Mouse (Mus musculus) heart, adult 2 months (tissue): ENCODE data around the gene 9630041A04Rik. TPM values are rescaled to one million over a fixed set of nuclear protein-coding genes. Genes with fewer than 3 reads are reported as not detected.

Experiments used
- DNase-seq, 2 experiments: peaks; one replicate each; pipeline ENCODE4 v3.0.0; 2021
- H3K27ac ChIP-seq: fragments of 200-600 bp; 2 replicates; pipeline ENCODE4 v1.8.1; 2022
- H3K27me3 ChIP-seq: fragments of 200-500 bp; 2 replicates; pipeline ENCODE4 v1.6.1; 2012; ENCODE audit warnings: mild to moderate bottlenecking, low read length, inconsistent platforms, mixed read lengths; ENCODE audit not compliant: control insufficient read depth, insufficient read depth
- H3K36me3 ChIP-seq: fragments of 200-500 bp; 2 replicates; pipeline ENCODE4 v1.6.1; 2012; ENCODE audit warnings: low read length, inconsistent platforms; ENCODE audit not compliant: control insufficient read depth, insufficient read depth
- H3K4me1 ChIP-seq: fragments of 200-500 bp; 2 replicates; pipeline ENCODE4 v1.6.1; 2011; ENCODE audit warnings: low read length; ENCODE audit not compliant: control insufficient read depth, insufficient read depth
- H3K4me3 ChIP-seq: fragments of 200-600 bp; 2 replicates; pipeline ENCODE4 v1.8.1; 2022
- H3K79me2 ChIP-seq: fragments of 200-500 bp; replicated peaks from 2 replicates; pipeline ENCODE4 v1.6.1; 2012; ENCODE audit warnings: mild to moderate bottlenecking, inconsistent platforms, low read length, moderate library complexity, mixed read lengths; ENCODE audit not compliant: control insufficient read depth, insufficient read depth
- H3K9ac ChIP-seq: fragments of 200-500 bp; 2 replicates; pipeline ENCODE4 v1.6.1; 2012; ENCODE audit warnings: low read depth, mild to moderate bottlenecking, control low read depth, inconsistent platforms, low read length, mixed read lengths
- CTCF ChIP-seq: fragments of 200-600 bp; IDR thresholded peaks from 2 replicates; pipeline ENCODE4 v1.8.1; 2022; ENCODE audit warnings: antibody characterized with exemption, mild to moderate bottlenecking, moderate library complexity
- EP300 ChIP-seq: fragments of 200-500 bp; IDR thresholded peaks from 2 replicates; pipeline ENCODE4 v1.6.1; 2011; ENCODE audit warnings: low read depth, low read length, control low read depth; ENCODE audit not compliant: insufficient read depth
- POLR2A ChIP-seq: fragments of 200-500 bp; IDR thresholded peaks from 2 replicates; pipeline ENCODE4 v1.6.1; 2011; ENCODE audit warnings: mild to moderate bottlenecking, low read depth, low read length, control low read depth; ENCODE audit not compliant: insufficient read depth
- WGBS: fragments of 180-500 bp; shearing (Covaris S2); methylation state at CpG from one replicate; pipeline ENCODE4 v1.1.7; 2018; 5-methylcytosine and 5-hydroxymethylcytosine counted together
- intact Hi-C: fragments of 180-260 bp; cut with DNase I; formaldehyde crosslinking; loops from one replicate; pipeline ENCODE4 v1.15.1; 2025
- polyA plus RNA-seq: library from polyadenylated mRNA; depleted of rRNA; stranded (reverse); fragments of >200 nt; gene quantifications from 2 replicates; pipeline ENCODE4 v1.2.3, GENCODE M21; 2012
- total RNA-seq, 2 experiments: library from RNA; stranded (reverse); gene quantifications; 2 replicates each; pipeline ENCODE4 v1.2.3; 2021

The 9630041A04Rik gene
- total and polyA plus RNA-seq, 3 experiments, result not detected

DNA sequence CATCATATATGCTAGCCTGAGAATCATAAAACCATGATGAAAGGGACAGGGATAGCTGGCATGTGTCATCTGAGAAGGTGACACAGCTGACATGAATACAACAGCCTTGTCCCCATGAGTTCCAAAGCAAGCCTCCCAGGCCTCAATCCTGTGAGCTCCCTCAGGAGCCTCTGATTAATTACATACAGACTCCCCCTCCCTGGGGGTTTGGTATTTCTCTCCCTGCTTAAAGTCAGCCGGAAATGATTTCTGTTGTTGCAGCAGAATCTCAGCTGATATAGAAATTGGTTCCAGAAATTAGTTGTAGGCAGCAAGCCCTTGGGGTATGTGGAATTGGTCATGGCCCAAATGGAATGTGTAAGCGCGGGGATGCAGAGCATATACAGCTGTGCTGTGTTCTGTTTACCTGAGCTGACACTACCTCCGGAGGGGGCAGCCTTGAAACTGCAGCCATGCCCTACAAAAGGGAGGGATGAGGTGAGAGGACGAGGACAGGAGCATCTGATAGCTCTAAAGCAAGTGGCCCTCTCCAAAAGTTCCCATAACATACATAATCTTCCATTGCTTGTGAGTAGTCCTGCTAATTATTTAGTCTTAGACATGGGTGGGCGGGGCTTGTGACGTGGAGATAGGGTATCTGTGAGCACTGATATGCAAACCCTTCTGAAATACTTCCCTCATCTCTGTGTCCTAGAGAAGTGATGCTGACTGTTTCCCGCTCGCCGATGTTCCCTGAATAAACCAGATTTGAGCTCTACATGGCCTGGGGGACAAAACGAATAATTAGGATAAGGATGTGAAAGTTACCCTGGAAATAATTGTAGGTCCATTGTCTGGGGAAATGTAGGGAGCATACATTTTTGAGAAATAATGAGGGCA, 15.7 kb downstream of the 9630041A04Rik start:
- Histone ChIP-seq H3K9ac (no peak overlapping the region), H3K79me2 (no peaks in the 10 kb centered on the region), H3K36me3 (no peaks in the 10 kb centered on the region), H3K27me3 (no peaks in the 10 kb centered on the region), H3K27ac (no peak overlapping the region), H3K4me1 (no peaks in the 10 kb centered on the region), H3K4me3 (no peak overlapping the region)
- TF ChIP-seq CTCF (no peak), EP300 (no peak), POLR2A (no peak)
- WGBS, result 68% methylated on average over 11 of the region's 11 CpGs
- intact Hi-C loops, result no loop called here
- no peak for DNase-seq

DNA sequence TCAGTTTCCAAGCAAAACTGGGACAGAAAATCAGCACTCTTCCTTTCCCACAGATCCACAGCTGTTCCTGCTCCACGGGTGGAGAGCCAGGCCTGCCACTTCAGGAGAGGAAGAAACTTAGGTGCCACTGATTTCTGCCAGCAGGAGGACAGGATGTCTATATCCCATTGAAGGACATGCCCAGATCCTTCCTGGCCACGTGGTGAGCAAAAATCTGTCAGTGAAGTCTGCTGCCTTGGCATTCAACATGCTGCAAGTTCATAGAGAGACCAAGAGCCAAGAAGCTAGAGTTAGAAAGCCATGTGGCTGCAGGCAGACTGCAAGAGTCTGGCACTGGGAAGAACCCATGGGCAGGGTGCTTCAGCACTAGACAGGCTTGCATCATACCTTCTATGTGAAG, 21.7 kb downstream of the 9630041A04Rik start:
- H3K79me2 ChIP-seq, result no peaks in the 10 kb centered on the region
- no peaks in the 10 kb centered on the region for H3K36me3 ChIP-seq
- H3K27me3 ChIP-seq, result no peaks in the 10 kb centered on the region
- H3K4me3 ChIP-seq, result no peak overlapping the region
- intact Hi-C loops, result no loop called here
- no peak overlapping the region for H3K27ac ChIP-seq
- no peak overlapping the region for H3K9ac ChIP-seq
- H3K4me1 ChIP-seq, result no peaks in the 10 kb centered on the region
- WGBS, result 21% methylated on average over 2 of the region's 2 CpGs
- no peak for DNase-seq
- TF ChIP-seq CTCF (no peak), EP300 (no peak)

DNA sequence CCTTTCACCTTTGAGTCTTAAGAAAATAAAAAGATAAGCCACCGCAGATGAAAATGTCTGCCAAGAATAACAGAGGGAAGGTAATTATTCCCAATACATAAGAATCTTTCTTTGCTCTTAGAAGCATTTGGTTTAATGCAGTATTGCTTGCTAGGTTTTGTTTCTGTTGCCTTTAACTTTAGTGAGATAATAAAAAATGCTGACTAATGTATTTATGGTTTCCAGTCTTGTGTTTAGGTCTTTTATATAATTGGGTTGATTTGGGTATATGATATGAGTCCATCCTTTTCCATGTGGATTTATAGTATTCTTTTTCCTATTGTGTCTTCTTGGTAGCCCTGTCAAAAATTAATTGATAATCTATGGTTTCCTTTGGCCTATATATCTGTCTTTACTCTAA, 36.2 kb downstream of the 9630041A04Rik start:
- 62% methylated on average over 1 of the region's 1 CpGs for WGBS
- Histone ChIP-seq H3K4me1 (no peaks in the 10 kb centered on the region), H3K4me3 (no peak overlapping the region)

DNA sequence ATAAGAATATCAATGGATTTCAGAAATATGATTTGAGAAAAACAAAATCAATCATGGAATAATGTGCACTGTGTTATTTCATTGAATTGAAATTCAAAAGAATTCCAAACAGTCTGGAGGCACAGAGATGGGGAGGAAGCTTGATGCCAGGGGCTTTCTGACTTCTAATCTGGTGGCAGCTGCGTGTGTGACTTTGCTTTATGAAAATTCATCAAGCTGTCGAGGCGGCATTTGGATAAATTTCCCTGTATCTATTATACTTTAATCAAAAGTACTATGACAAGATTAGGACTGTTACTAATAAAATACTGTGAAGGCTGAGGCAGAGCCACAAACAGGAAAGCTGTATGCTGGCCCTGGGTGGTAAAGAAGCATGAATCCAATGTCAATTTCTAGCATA, 41.8 kb downstream of the 9630041A04Rik start:
- TF ChIP-seq EP300, result no peak
- TF ChIP-seq POLR2A, result no peak
- Histone ChIP-seq H3K9ac (no peak overlapping the region), H3K27me3 (0 out of 2 replicates have a peak, but pooled peaks cover 1% of the 10 kb centered on the region), H3K79me2 (no peaks in the 10 kb centered on the region), H3K4me3 (no peak overlapping the region), H3K4me1 (no peaks in the 10 kb centered on the region), H3K36me3 (no peaks in the 10 kb centered on the region), H3K27ac (no peak overlapping the region)
- intact Hi-C loops, result no loop called here
- WGBS, result 78% methylated on average over 3 of the region's 3 CpGs
- DNase-seq, result no peak

More for the DNA sequence above, 36.2 kb downstream of the 9630041A04Rik start:
- H3K27me3 ChIP-seq, result no peaks in the 10 kb centered on the region
- no peaks in the 10 kb centered on the region for H3K36me3 ChIP-seq
- DNase-seq, result no peak
- no peak overlapping the region for H3K27ac ChIP-seq
- H3K79me2 ChIP-seq, result no peaks in the 10 kb centered on the region
- TF ChIP-seq CTCF, result no peak
- no peak for TF ChIP-seq EP300
- no peak for TF ChIP-seq POLR2A
- no peak overlapping the region for H3K9ac ChIP-seq
- intact Hi-C loops, result no loop called here

DNA sequence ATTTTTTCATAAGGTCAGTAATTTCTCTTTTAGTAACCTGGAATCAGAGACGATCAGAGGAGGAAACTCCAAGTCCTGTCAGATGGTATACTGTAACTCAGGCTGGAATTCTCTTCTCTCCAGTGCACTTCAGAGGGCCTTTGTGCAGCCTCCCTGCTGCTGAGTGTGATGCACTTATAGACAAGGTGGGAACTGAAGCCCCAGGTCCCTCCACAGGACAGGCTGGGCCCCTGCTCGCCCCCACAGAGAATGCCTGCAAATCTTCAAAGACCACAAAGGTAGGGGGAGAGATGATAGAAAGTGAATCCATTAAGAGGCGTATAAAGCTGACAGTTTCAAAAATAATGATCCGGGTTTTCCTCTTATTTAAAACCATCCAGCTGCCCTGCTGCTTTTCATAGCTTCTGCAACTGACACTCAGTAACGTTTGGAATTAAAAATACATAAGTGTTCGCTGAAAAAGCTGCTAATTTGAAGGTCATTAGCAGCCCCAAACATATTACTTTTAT, 46.2 kb downstream of the 9630041A04Rik start:
- no peak overlapping the region for H3K27ac ChIP-seq
- H3K79me2 ChIP-seq, result no peaks in the 10 kb centered on the region
- TF ChIP-seq EP300, result no peak
- TF ChIP-seq POLR2A, result no peak
- no peak for TF ChIP-seq CTCF
- no peaks in the 10 kb centered on the region for H3K36me3 ChIP-seq
- no peak overlapping the region for H3K4me3 ChIP-seq
- no peak overlapping the region for H3K9ac ChIP-seq
- H3K27me3 ChIP-seq, result 0 out of 2 replicates have a peak, but pooled peaks cover 1% of the 10 kb centered on the region
- intact Hi-C loops, result no loop called here
- WGBS, result 71% methylated on average over 6 of the region's 6 CpGs
- H3K4me1 ChIP-seq, result no peaks in the 10 kb centered on the region
- DNase-seq, result no peak

DNA sequence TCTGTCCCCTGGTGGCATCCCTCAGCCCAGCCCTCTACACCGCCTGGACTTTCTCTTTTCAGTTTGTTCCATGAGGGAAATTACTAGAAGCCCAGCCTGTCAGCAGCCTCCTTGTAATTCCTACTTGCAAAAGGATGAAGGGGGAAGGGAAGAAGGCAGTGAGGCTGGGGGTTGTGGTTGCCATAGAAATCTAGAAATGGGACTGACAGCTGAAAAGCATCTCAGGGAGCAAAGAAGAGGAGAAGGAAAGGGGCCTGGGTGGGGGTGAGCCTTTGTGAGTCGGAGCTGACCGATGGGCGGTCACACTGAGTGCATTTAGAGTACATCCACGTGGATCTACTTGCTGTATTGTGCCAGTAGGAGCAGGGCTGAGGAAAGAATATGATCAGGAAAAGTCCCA, 47.2 kb downstream of the 9630041A04Rik start:
- Histone ChIP-seq H3K36me3 (no peaks in the 10 kb centered on the region), H3K4me1 (no peaks in the 10 kb centered on the region), H3K9ac (no peak overlapping the region), H3K4me3 (no peak overlapping the region), H3K27me3 (0 out of 2 replicates have a peak, but pooled peaks cover 1% of the 10 kb centered on the region), H3K79me2 (no peaks in the 10 kb centered on the region), H3K27ac (no peak overlapping the region)
- WGBS, result 77% methylated on average over 5 of the region's 5 CpGs
- intact Hi-C loops, result no loop called here
- TF ChIP-seq EP300 (no peak), POLR2A (no peak), CTCF (no peak)
- no peak for DNase-seq
